8 mouse cellular contexts compared by ENCODE assay signal in the genomic region with DNA sequence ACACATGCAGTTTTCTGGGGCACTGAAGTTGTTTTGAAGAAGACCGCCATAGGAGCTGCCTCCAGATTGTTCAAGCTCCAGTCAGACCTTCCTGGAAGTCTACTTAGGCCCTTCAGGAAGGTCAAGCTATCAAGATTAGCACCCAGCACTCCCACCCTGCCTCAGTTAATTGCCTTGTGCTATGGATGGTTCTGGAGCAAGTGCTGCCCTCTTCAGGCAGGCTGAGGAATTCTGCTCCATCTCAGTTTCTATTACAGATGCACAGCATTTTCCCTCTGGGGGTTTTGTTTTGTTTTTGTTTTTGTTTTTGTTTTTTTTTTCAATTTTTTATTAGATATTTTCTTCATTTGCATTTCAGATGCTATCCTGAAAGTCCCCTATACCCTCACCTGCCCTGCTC.
DNase-seq lines count a peak whose midpoint lies in the region; ATAC-seq and TF ChIP-seq lines count a peak whose summit lies in the region.

No protein-coding gene starts in this region.

- no peaks in the 10 kb centered on the region for H3K4me1 ChIP-seq in forebrain, embryonic 11.5 days (replicated peaks; ENCODE audit: control insufficient read depth, insufficient read depth, low read length)
- H3K4me1 ChIP-seq in forebrain, embryonic 14.5 days (ENCODE audit: control insufficient read depth, insufficient read depth, low read length): no peaks in the 10 kb centered on the region
- no peaks in the 10 kb centered on the region for H3K4me1 ChIP-seq in lung, adult 2 months (ENCODE audit: control insufficient read depth, insufficient read depth, low read length)
- H3K4me1 ChIP-seq in G1E (ENCODE audit: insufficient read depth, low read depth, low read length): peaks cover 5% of the 10 kb centered on the region; the same call in 1 of the 2 replicates

- H3K4me3 ChIP-seq in forebrain, embryonic 11.5 days (ENCODE audit: low read depth, low read length): no peak overlapping the region
- no peak overlapping the region for H3K4me3 ChIP-seq in forebrain, embryonic 14.5 days (ENCODE audit: low read depth, low read length)
- H3K4me3 ChIP-seq in lung, adult 2 months (replicated peaks; ENCODE audit: extremely low read depth, low read depth, low read length): no peak overlapping the region
- no peak overlapping the region for H3K4me3 ChIP-seq in G1E (ENCODE audit: low read depth, low read length)

- H3K9ac ChIP-seq in forebrain, embryonic 11.5 days (ENCODE audit: low read length): no peak overlapping the region
- H3K9ac ChIP-seq in forebrain, embryonic 14.5 days (ENCODE audit: low read length): no peak overlapping the region

- WGBS in forebrain, embryonic 11.5 days: 91% methylated on average over 1 of the region's 1 CpGs
- WGBS in forebrain, embryonic 14.5 days: 83% methylated on average over 1 of the region's 1 CpGs
- 95% methylated on average over 1 of the region's 1 CpGs for WGBS in lung, adult 2 months

- H3K4me2 ChIP-seq in forebrain, embryonic 11.5 days (ENCODE audit: low read depth, low read length, severe bottlenecking): no peak overlapping the region
- no peak overlapping the region for H3K4me2 ChIP-seq in forebrain, embryonic 14.5 days (ENCODE audit: low read length)

- H3K27ac ChIP-seq in forebrain, embryonic 11.5 days (ENCODE audit: low read depth, low read length): no peak overlapping the region
- H3K27ac ChIP-seq in forebrain, embryonic 14.5 days (ENCODE audit: low read depth, low read length): no peak overlapping the region

- TF ChIP-seq CTCF in lung, adult 2 months (IDR thresholded peaks at IDR 0.05; ENCODE audit: insufficient read depth, low read length): peak; percentile 73
- peak; percentile 42; the same call in 1 of the 2 replicates for TF ChIP-seq CTCF in G1E (IDR thresholded peaks at IDR 0.05; ENCODE audit: low read depth, low read length)

- no peak for TF ChIP-seq POLR2A in lung, adult 2 months (IDR thresholded peaks at IDR 0.05; ENCODE audit: borderline replicate concordance, extremely low read depth, low read depth, low read length)

- H3K36me3 ChIP-seq in forebrain, embryonic 11.5 days (ENCODE audit: control insufficient read depth, insufficient read depth, low read length): no peaks in the 10 kb centered on the region
- H3K36me3 ChIP-seq in forebrain, embryonic 14.5 days (ENCODE audit: control insufficient read depth, insufficient read depth, low read length): no peaks in the 10 kb centered on the region
- no peaks in the 10 kb centered on the region for H3K36me3 ChIP-seq in G1E (replicated peaks)

- ATAC-seq in forebrain, embryonic 11.5 days (replicated peaks; ENCODE audit: low FRiP score): 0 out of 2 replicates have a peak, but pooled peaks have one; percentile 36
- no peak for ATAC-seq in forebrain, embryonic 14.5 days
- peak; percentile 66 for ATAC-seq in G1E (ENCODE audit: extremely low read depth, insufficient number of reproducible peaks, low FRiP score, poor library complexity, severe bottlenecking)

- H3K9me3 ChIP-seq in forebrain, embryonic 11.5 days (ENCODE audit: control insufficient read depth, low read length): no peaks in the 10 kb centered on the region
- no peaks in the 10 kb centered on the region for H3K9me3 ChIP-seq in forebrain, embryonic 14.5 days (replicated peaks; ENCODE audit: control insufficient read depth, low read length)
- H3K9me3 ChIP-seq in G1E (replicated peaks): no peaks in the 10 kb centered on the region

- DNase-seq in forebrain, embryonic 11.5 days (ENCODE audit: low spot score): no peak
- DNase-seq in forebrain, embryonic 14.5 days (ENCODE audit: low spot score): no peak
- peak; percentile 20 for DNase-seq in lung, adult 2 months
- DNase-seq in lung, postnatal 25 days (ENCODE audit: low spot score): no peak
- no peak for DNase-seq in G1E (ENCODE audit: low spot score)
- DNase-seq in induced T-regulatory cell, adult 2 months (ENCODE audit: low read depth): peak; percentile 1
- DNase-seq in T-cell, adult 2 months (ENCODE audit: low spot score): no peak
- DNase-seq in left cerebral cortex, adult 11 months (ENCODE audit: low spot score): no peak

- no peaks in the 10 kb centered on the region for H3K27me3 ChIP-seq in forebrain, embryonic 11.5 days (ENCODE audit: control insufficient read depth, insufficient read depth, low read length)
- no peaks in the 10 kb centered on the region for H3K27me3 ChIP-seq in forebrain, embryonic 14.5 days (replicated peaks; ENCODE audit: control insufficient read depth, insufficient read depth, low read length)
- no peaks in the 10 kb centered on the region for H3K27me3 ChIP-seq in G1E (ENCODE audit: insufficient read depth, low read length)

Comparison
In these comparisons a context has a peak if more than half of its experiments do, and no peak if none do; other contexts are left out.
1. DNase-seq: peak in lung, adult 2 months (single experiment) and induced T-regulatory cell, adult 2 months (single experiment); none in forebrain, embryonic 11.5 days (single experiment), forebrain, embryonic 14.5 days (single experiment), lung, postnatal 25 days (single experiment), G1E (single experiment), T-cell, adult 2 months (single experiment) and left cerebral cortex, adult 11 months (single experiment).